Mouse (Mus musculus): ENCODE measurements around the gene Rin1. TPM values are rescaled to one million over a fixed set of nuclear protein-coding genes. Genes with fewer than 3 reads are reported as not detected.

Rin1 gene
- polyA plus RNA-seq, 1 experiment: 1.9 TPM

- Histone ChIP-seq H3K27ac (ENCODE audit: insufficient read depth, low read length) (no peak overlapping the region), H3K36me3 (ENCODE audit: control insufficient read depth, insufficient read depth, low read length) (peaks cover 7% of the 10 kb centered on the region), H3K27me3 (ENCODE audit: control insufficient read depth, insufficient read depth, low read length) (no peaks in the 10 kb centered on the region), H3K4me3 (ENCODE audit: extremely low read depth, insufficient read depth, insufficient read length) (no peak overlapping the region), H3K4me1 (ENCODE audit: control insufficient read depth, insufficient read depth, insufficient read length) (peaks cover 4% of the 10 kb centered on the region; the same call in 1 of the 2 replicates)
- WGBS: 96% methylated on average over 10 of the region's 10 CpGs
- DNase-seq (ENCODE audit: low read depth in 1 of 2, low spot score in 2 of 2): no peak
- no peak for TF ChIP-seq POLR2A (IDR thresholded peaks at IDR 0.05; ENCODE audit: low read depth, low read length)
- no peak for TF ChIP-seq CTCF (IDR thresholded peaks at IDR 0.05; ENCODE audit: extremely low read depth, insufficient read depth, insufficient read length, insufficient replicate concordance)
These were observed 41.8 kb downstream of the Rin1 start for GRCm38 (mm10) chr19:5092083-5092482.

- TF ChIP-seq CTCF (IDR thresholded peaks at IDR 0.05; ENCODE audit: extremely low read depth, insufficient read depth, insufficient read length, insufficient replicate concordance) (no peak), POLR2A (IDR thresholded peaks at IDR 0.05; ENCODE audit: low read depth, low read length) (no peak)
- H3K4me3 ChIP-seq (ENCODE audit: extremely low read depth, insufficient read depth, insufficient read length): no peak overlapping the region
These were observed 43.4 kb downstream of the Rin1 start for GRCm38 (mm10) chr19:5093481-5094242.

GRCm38 (mm10) chr19:5094243-5094632, 44.0 kb downstream of the Rin1 start:
- WGBS: 1% methylated on average over 21 of the region's 21 CpGs
- Histone ChIP-seq H3K4me3 (ENCODE audit: extremely low read depth, insufficient read depth, insufficient read length) (no peak overlapping the region), H3K4me1 (ENCODE audit: control insufficient read depth, insufficient read depth, insufficient read length) (peaks cover 8% of the 10 kb centered on the region), H3K27me3 (ENCODE audit: control insufficient read depth, insufficient read depth, low read length) (peaks cover 4% of the 10 kb centered on the region), H3K36me3 (ENCODE audit: control insufficient read depth, insufficient read depth, low read length) (peaks cover 7% of the 10 kb centered on the region), H3K27ac (ENCODE audit: insufficient read depth, low read length) (no peak overlapping the region)
- DNase-seq (ENCODE audit: low read depth in 1 of 2, low spot score in 2 of 2): peak; percentile 58 to 82
- TF ChIP-seq POLR2A (IDR thresholded peaks at IDR 0.05; ENCODE audit: low read depth, low read length) (no peak), CTCF (IDR thresholded peaks at IDR 0.05; ENCODE audit: extremely low read depth, insufficient read depth, insufficient read length, insufficient replicate concordance) (peak; percentile 95)

More at GRCm38 (mm10) chr19:5093481-5094242, 43.4 kb downstream of the Rin1 start:
- no peak for DNase-seq (ENCODE audit: low read depth in 1 of 2, low spot score in 2 of 2)
- Histone ChIP-seq H3K27me3 (ENCODE audit: control insufficient read depth, insufficient read depth, low read length) (peaks cover 4% of the 10 kb centered on the region), H3K4me1 (ENCODE audit: control insufficient read depth, insufficient read depth, insufficient read length) (peaks cover 7% of the 10 kb centered on the region), H3K36me3 (ENCODE audit: control insufficient read depth, insufficient read depth, low read length) (peaks cover 7% of the 10 kb centered on the region), H3K27ac (ENCODE audit: insufficient read depth, low read length) (no peak overlapping the region)
- 79% methylated on average over 12 of the region's 12 CpGs for WGBS

- TF ChIP-seq POLR2A (IDR thresholded peaks at IDR 0.05; ENCODE audit: low read depth, low read length) (no peak), CTCF (IDR thresholded peaks at IDR 0.05; ENCODE audit: extremely low read depth, insufficient read depth, insufficient read length, insufficient replicate concordance) (no peak)
- Histone ChIP-seq H3K4me1 (ENCODE audit: control insufficient read depth, insufficient read depth, insufficient read length) (peaks cover 8% of the 10 kb centered on the region), H3K4me3 (ENCODE audit: extremely low read depth, insufficient read depth, insufficient read length) (no peak overlapping the region), H3K27me3 (ENCODE audit: control insufficient read depth, insufficient read depth, low read length) (peaks cover 4% of the 10 kb centered on the region), H3K27ac (ENCODE audit: insufficient read depth, low read length) (no peak overlapping the region), H3K36me3 (ENCODE audit: control insufficient read depth, insufficient read depth, low read length) (peaks cover 11% of the 10 kb centered on the region)
- DNase-seq (ENCODE audit: low read depth in 1 of 2, low spot score in 2 of 2): no peak
- 52% methylated on average over 11 of the region's 11 CpGs for WGBS
These were observed 44.6 kb downstream of the Rin1 start for GRCm38 (mm10) chr19:5094746-5095417.

- Histone ChIP-seq H3K27ac (ENCODE audit: insufficient read depth, low read length) (no peak overlapping the region), H3K4me1 (ENCODE audit: control insufficient read depth, insufficient read depth, insufficient read length) (peaks cover 8% of the 10 kb centered on the region), H3K36me3 (ENCODE audit: control insufficient read depth, insufficient read depth, low read length) (peaks cover 21% of the 10 kb centered on the region), H3K27me3 (ENCODE audit: control insufficient read depth, insufficient read depth, low read length) (peaks cover 4% of the 10 kb centered on the region), H3K4me3 (ENCODE audit: extremely low read depth, insufficient read depth, insufficient read length) (no peak overlapping the region)
- WGBS: 10% methylated on average over 9 of the region's 9 CpGs
- no peak for TF ChIP-seq POLR2A (IDR thresholded peaks at IDR 0.05; ENCODE audit: low read depth, low read length)
- TF ChIP-seq CTCF (IDR thresholded peaks at IDR 0.05; ENCODE audit: extremely low read depth, insufficient read depth, insufficient read length, insufficient replicate concordance): no peak
- DNase-seq (ENCODE audit: low read depth in 1 of 2, low spot score in 2 of 2): no peak
These were observed 45.7 kb downstream of the Rin1 start for GRCm38 (mm10) chr19:5095887-5096474.

GRCm38 (mm10) chr19:5097521-5098362, 47.5 kb downstream of the Rin1 start:
- H3K27ac ChIP-seq (ENCODE audit: insufficient read depth, low read length): no peak overlapping the region
- no peak for DNase-seq (ENCODE audit: low read depth in 1 of 2, low spot score in 2 of 2)
- WGBS: 11% methylated on average over 24 of the region's 31 CpGs
- H3K4me3 ChIP-seq (ENCODE audit: extremely low read depth, insufficient read depth, insufficient read length): peak overlapping the region; percentile 27; the same call in 1 of the 2 replicates
- peaks cover 27% of the 10 kb centered on the region for H3K36me3 ChIP-seq (ENCODE audit: control insufficient read depth, insufficient read depth, low read length)
- peaks cover 8% of the 10 kb centered on the region for H3K4me1 ChIP-seq (ENCODE audit: control insufficient read depth, insufficient read depth, insufficient read length)
- TF ChIP-seq POLR2A (IDR thresholded peaks at IDR 0.05; ENCODE audit: low read depth, low read length) (no peak), CTCF (IDR thresholded peaks at IDR 0.05; ENCODE audit: extremely low read depth, insufficient read depth, insufficient read length, insufficient replicate concordance) (no peak)
- peaks cover 4% of the 10 kb centered on the region for H3K27me3 ChIP-seq (ENCODE audit: control insufficient read depth, insufficient read depth, low read length)

All from spleen, adult 2 months (tissue).